Mouse (Mus musculus): ENCODE measurements around the gene Ip6k1.

The Ip6k1 gene

GRCm38 (mm10) chr9:108027867-108028266 lies 25.6 kb downstream of the Ip6k1 start:
- in situ Hi-C loops (cut with MboI, MseI) = no loop called here

GRCm38 (mm10) chr9:108032126-108032525 lies 29.8 kb downstream of the Ip6k1 start:
- in situ Hi-C loops (cut with MboI, MseI) = no loop called here

- in situ Hi-C loops (cut with MboI, MseI) = no loop called here
These were observed 33.2 kb downstream of the Ip6k1 start for GRCm38 (mm10) chr9:108035331-108036156.

GRCm38 (mm10) chr9:108044751-108045492 lies 42.6 kb downstream of the Ip6k1 start:
- in situ Hi-C loops (cut with MboI, MseI) = no loop called here

GRCm38 (mm10) chr9:108046582-108046981 lies 44.3 kb downstream of the Ip6k1 start:
- in situ Hi-C loops (cut with MboI, MseI) = no loop called here

GRCm38 (mm10) chr9:108047601-108048565 lies 45.6 kb downstream of the Ip6k1 start:
- in situ Hi-C loops (cut with MboI, MseI) = no loop called here

GRCm38 (mm10) chr9:108048566-108048955 lies 46.3 kb downstream of the Ip6k1 start:
- in situ Hi-C loops (cut with MboI, MseI) = no loop called here

GRCm38 (mm10) chr9:108049016-108049455 lies 46.7 kb downstream of the Ip6k1 start, which contains the start of gene Gmppb:
Gene Gmppb, plus strand, starts transcription at chr9:108049242.
- in situ Hi-C loops (cut with MboI, MseI) = no loop called here

GRCm38 (mm10) chr9:108049561-108050251 lies 47.4 kb downstream of the Ip6k1 start:
- in situ Hi-C loops (cut with MboI, MseI) = no loop called here

- in situ Hi-C loops (cut with MboI, MseI) = no loop called here
These were observed 49.1 kb downstream of the Ip6k1 start for GRCm38 (mm10) chr9:108051184-108051930.

GRCm38 (mm10) chr9:108051931-108052220 lies 49.6 kb downstream of the Ip6k1 start:
- in situ Hi-C loops (cut with MboI, MseI) = no loop called here

GRCm38 (mm10) chr9:108052411-108052810 lies 50.1 kb downstream of the Ip6k1 start:
- in situ Hi-C loops (cut with MboI, MseI) = no loop called here

GRCm38 (mm10) chr9:108052885-108053664 lies 50.8 kb downstream of the Ip6k1 start, which contains the start of gene Amigo3:
Gene Amigo3, plus strand, starts transcription at chr9:108053159.
- in situ Hi-C loops (cut with MboI, MseI) = no loop called here

GRCm38 (mm10) chr9:108053665-108054225 lies 51.4 kb downstream of the Ip6k1 start:
- in situ Hi-C loops (cut with MboI, MseI) = no loop called here

GRCm38 (mm10) chr9:108054331-108055040 lies 52.2 kb downstream of the Ip6k1 start:
- in situ Hi-C loops (cut with MboI, MseI) = loop anchor here (5.0 kb wide), 1 partner anchor 87 kb away; no protein-coding TSS in a partner anchor

- in situ Hi-C loops (cut with MboI, MseI) = loop anchor here (5.0 kb wide), 1 partner anchor 88 kb away; no protein-coding TSS in a partner anchor
These were observed 52.8 kb downstream of the Ip6k1 start for GRCm38 (mm10) chr9:108055061-108055460.

- in situ Hi-C loops (cut with MboI, MseI) = loop anchor here (5.0 kb wide), 1 partner anchor 88 kb away; no protein-coding TSS in a partner anchor
These were observed 53.4 kb downstream of the Ip6k1 start for GRCm38 (mm10) chr9:108055661-108056237.

Measured in T-helper 2 cell (primary cell).